Mouse (Mus musculus): ENCODE measurements around the gene Rbm45. TPM values are rescaled to one million over a fixed set of nuclear protein-coding genes. Genes with fewer than 3 reads are reported as not detected.

Rbm45 gene
- total RNA-seq, 1 experiment from 2014 or later = 37.4 TPM

GRCm38 (mm10) chr2:76378646-76379045 lies 8.9 kb downstream of the Rbm45 start:
- DNase-seq = no peak

GRCm38 (mm10) chr2:76386531-76386930 lies 16.7 kb downstream of the Rbm45 start:
- DNase-seq = no peak

DNA sequence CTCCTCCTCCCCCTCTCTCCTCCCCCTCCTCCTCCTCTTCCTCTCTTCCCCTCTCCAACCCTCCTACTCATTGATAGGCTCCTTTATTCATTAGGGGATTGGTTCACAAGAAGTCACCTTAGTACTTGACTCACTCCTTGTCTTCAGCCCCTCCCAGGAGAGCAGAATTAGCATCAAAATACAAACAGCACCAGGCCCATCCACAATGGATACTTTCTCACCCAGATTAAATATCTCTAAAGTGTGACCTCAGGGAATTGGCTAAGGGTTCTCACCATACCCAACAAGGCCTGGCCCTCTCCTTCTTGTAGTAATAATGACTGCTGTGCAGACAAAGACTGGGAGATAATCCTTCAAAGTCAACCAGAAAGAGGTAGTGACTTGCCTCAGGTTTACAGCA lies 30.4 kb downstream of the Rbm45 start:
- no peak for DNase-seq

DNA sequence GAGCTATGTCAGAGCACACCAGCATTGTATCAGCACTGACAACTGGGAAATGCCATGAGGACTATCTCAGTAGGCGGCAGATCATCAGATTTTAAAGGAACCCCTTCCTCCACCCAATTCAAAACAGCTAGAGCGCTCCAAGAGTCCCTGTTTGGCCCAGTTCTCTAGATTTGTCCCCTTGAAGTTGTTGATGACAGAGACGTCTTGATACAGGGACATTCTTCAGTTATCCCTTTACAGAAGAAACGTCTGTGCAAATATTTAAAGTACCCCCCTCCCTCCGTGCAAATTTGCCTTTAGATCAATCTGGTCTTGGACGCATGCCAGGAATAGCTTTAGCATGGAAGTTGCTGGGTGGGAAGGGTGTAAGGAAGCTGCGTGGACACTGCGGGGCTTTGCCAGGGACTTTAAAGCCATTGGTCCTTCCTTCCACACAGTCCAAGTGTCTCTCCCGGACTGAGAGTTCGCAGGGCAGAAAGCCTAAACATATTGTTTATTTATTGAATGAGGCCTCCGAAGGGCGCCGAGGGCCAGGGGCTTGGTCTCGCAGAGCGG lies 35.9 kb downstream of the Rbm45 start:
- no peak for DNase-seq

DNA sequence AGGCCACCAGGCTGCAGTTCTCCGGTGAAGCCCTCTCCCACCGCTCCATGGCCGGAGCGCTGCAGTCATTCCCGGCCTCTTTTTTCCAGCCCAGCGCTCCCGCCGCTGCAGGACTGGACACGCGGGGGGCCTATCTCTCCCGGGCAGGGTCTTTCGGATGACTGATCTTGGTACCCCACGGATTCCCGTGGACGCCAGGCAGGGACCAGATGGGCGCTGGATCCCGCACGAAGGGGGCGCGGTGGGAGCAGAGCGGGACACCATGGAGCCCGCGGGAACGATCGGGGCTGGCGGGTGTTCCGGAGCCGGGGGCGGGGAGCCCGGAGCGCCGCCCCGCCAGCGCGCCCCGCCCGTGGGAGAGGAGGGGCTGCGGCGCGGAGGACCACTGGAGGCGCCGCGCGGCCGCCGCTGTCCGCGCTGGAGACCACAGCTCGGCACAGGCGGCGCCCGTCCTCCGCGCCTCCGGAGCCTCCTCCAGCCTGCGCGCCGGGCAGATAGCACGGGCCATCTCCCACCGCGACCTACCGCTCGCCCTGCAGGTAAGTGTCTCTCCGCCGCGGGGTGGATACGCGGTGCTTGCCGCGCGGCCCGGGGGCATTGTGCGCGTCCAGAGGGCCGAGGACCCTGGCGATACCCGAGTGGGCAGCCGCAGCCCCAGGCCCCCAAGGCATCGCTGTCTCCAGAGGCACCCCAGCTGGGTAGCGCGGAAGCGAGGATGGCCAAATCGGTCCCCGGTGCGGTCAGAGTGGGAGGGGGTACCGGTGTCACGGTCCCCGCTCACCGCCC lies 36.6 kb downstream of the Rbm45 start, which contains the start of gene Osbpl6:
Osbpl6 (plus strand) TSS at position 358 of the 786 bp plus-strand sequence.
- DNase-seq = peak; percentile 88

- peak; percentile 79 for DNase-seq
These were observed 37.2 kb downstream of the Rbm45 start for GRCm38 (mm10) chr2:76406937-76407441.

DNA sequence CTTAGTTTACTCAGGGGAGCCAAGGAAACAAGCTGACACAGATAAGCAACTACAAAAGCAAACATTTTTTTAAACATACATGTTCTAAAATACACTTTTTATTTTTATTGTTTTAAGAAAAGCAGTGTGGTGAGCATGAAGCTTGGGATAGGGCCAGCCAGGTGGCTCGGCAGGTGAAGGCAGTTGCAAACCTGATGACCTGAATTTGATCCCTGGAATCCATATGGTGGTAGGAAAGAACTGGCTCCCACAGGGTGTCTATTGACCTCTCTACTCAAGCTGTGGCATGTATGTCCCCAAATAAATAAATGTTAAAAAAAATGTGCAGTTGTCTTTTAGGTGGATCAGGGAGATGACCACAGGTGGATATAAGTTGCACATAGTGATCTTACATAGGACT lies 39.7 kb downstream of the Rbm45 start:
- DNase-seq = no peak

GRCm38 (mm10) chr2:76409986-76410385 lies 40.2 kb downstream of the Rbm45 start:
- no peak for DNase-seq

- DNase-seq = no peak
These were observed 43.1 kb downstream of the Rbm45 start for GRCm38 (mm10) chr2:76412924-76413323.

DNA sequence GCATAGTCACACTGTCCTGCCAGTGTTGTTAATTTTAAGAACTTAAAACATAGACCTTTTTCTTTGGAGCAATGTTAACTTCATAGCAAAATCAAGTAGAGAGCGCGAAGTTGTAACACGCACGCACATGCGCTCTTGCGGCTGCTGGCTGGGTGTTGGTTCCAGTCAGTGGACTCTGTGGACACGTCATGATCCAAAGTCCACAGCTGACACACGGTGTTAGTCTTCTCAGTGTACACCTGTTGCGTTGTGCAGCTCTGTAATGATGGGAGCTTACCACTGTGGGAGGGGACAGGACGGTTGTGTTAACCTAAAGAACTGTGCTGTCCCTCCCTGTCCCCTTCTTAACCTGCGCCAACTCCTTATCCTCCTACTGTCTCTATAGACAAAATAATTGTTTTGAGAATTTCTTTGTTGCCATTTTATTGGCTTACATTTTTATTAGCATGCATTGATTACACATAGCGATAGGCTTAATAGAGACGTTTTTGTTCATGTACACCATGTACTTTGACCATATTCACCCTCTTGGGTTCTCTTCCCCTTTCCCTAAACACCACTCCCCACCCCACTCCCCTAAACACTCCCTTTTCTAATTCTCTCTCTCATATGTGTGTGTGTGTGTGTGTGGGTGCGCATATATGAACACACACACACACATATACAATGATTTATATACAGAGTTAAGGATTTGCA lies 47.8 kb downstream of the Rbm45 start:
- no peak for DNase-seq

GRCm38 (mm10) chr2:76418142-76418518 lies 48.3 kb downstream of the Rbm45 start:
- DNase-seq = no peak

DNA sequence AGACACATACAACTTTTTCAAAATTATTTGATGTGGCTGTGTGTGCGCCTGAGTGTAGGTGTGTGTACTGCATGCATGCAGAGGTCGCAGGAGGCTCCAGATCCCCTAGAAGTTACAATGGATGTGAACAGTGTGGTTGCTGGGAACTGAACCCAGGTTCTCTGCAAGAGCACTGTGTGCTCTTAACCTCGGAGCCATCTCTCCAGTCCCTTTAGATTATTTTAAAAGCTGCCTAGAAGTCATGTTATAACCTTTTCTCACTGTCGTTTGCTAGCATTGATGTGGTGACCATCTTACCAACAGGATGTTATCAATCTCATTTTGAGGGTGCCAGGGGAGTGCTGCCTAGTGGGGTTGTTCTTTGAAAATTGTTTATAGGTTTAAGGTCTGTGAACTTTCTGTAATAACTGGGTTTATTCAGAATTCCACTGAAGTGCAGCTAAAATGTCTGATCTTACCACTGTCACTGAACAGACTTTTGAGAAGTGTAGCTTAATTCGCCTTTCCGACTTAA lies 51.7 kb downstream of the Rbm45 start:
- no peak for DNase-seq

GRCm38 (mm10) chr2:76426816-76427215 lies 57.0 kb downstream of the Rbm45 start:
- no peak for DNase-seq

DNA sequence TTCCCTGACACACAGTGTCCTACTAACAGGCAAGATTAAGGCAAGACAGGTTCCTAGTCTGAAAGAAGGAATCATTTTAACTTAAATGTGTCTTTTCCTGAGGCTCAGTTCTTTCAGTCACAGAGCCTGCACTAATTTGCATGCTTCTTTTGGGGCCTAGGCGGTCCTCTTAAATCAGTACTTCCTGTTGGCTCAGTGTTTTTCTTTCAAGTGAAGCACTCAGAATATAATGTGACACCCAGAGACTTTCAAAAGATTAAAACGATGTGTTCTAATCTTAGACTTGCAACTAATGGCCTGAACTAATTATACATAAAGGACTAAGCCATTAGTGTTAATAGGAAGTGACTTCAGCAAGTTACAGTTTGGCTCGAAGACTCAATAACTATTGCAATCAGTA lies 59.5 kb downstream of the Rbm45 start:
- no peak for DNase-seq

DNA sequence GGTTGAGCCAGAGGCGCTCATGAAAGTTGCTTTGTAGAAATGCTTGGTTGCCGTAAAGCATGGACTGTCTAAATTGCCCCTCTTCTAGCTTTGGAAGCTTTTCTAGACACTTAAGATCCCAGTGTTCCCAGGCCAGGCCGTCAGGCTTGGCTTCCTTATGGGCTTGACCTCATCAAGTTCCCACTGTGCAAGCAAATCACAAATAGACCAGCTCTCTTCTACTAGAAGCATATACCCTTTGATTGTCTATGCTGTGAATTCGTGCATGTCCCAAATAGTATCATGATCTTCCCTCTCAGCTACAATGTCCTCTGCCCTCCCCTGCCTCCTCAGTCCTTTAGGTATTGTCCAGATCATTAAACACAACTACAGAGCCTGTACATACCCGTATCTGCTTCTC lies 60.1 kb downstream of the Rbm45 start:
- DNase-seq = no peak

GRCm38 (mm10) chr2:76430539-76430938 lies 60.8 kb downstream of the Rbm45 start:
- DNase-seq = no peak

Other genes with a start within 250 kb of the Rbm45 start
- 0.26 and 0.38 TPM in 2 replicates for gene Pde11a, start 31.2 kb upstream of the Rbm45 start, total RNA-seq (2021)
- gene Cyct, start 9.5 kb upstream of the Rbm45 start, total RNA-seq (2021) = not detected in 2 replicates
- gene Osbpl6, start 36.5 kb downstream of the Rbm45 start, total RNA-seq (2021) = 19.0 and 22.5 TPM in 2 replicates